Mouse (Mus musculus): Measurements from ENCODE around the gene C1rl. TPM values are rescaled to one million over a fixed set of nuclear protein-coding genes. Genes with fewer than 3 reads are reported as not detected.
"Not testable (repeated sequence)": the region's sequence is repeated elsewhere in the genome, so short reads cannot be mapped to it uniquely, and the experiment has no call there.

Gene C1rl
- total RNA-seq, 2 experiments from 2014 or later, result 0.50 to 0.57 TPM

DNA sequence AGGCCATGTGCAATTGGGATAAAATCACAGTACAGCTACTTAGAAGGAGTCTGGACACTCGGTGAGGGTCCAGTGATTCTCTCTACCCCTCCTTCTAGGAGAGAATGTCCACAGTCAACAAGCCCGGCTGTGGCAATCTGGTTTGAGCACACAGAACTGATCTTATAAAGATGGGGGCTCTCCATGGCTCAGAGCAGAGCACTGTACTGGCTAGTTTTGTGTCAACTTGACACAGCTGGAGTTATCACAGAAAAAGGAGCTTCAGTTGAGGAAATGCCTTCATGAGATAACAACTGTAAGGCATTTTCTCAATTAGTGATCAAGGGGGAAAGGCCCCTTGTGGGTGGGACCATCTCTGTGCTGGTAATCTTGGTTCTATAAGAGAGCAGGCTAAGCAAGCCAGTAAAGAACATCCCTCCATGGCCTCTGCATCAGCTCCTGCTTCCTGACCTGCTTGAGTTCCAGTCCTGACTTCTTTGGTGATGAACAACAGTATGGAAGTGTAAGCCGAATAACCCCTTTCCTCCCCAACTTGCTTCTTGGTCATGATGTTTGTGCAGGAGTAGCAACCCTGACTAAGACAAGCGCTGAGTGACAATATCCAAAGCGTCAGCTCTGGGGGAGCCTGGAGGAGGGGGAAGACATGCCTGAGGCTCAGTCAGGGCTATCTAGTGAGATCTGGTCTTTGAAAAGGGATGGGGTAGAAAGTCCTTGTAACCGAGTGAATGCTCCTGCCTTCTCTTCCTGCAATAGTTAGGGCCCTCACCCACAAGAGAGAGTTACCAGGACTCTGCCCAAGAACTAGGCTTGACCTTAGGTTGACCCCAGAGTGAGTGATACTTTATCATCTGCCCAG is 20.9 kb upstream of the C1rl start:
- not testable (repeated sequence) for DNase-seq (ENCODE audit: low spot score)

DNA sequence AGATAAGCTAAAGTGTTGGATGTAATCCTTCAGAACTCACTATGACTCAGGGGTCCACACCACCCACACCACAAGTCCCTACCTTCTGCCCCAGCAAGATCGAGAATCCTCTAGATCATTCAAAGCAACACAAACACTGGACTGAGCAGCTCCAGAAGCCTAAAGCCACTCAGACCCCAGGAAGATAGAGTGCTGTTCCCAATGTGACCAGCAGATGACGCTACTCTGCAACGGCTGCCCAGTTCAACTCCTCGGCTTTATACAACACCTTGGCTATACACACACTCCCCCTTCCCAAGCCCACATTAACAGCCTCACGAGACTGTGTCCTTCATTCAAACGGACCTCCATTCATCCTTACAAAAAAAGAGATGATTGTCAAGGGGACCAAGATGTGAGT is 20.1 kb upstream of the C1rl start:
- DNase-seq (ENCODE audit: low spot score), result peak; percentile 42

DNA sequence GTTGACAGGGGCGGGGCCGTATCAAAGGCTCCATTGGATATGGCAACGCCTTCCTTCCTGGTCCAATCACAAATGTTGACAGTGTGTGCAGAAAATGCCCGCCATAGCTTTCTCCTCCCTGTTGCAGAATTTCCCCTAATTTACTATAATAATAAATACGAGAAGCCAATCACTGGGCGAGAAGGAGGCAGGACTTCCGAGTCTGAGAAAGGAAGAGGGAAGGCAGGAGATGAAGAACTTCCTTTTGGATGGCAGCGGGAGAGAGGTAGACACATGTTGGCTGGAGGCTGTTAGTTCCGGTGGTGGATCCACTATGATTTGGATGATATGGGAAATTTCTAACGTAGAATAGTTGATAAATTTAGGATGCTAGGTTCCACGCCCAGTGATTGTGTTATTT is 18.3 kb upstream of the C1rl start:
- no peak for DNase-seq (ENCODE audit: low spot score)

DNA sequence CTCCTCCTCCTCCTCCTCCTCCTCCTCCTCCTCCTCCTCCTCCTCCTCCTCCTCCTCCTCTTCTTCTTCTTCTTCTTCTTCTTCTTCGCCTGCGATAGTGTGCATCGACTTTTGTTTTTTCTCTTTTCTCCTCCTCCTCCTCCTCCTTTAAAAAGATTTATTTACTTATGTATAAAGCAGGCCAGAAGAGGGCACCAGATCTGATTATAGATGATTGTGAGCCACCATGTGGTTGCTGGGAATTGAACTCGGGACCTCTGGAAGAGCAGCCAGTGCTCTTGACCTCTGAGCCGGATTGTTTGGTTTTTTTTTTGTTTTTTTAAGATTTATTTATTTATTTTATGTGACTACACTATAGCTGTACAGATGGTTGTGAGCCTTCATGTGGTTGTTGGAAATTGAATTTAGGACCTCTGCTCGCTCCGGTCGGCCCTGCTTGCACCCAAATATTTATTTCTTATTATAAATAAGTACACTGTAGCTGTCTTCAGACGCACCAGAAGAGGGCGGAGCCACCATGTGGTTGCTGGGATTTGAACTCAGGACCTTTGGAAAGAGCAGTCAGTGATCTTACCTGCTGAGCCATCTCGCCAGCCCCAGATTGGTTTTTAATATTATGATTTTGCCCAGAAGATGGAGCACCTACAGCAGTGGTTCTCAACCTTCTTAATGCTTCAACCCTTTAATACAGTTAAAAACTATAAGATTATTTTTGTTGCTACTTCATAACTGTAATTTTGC is 17.4 kb upstream of the C1rl start:
- DNase-seq (ENCODE audit: low spot score), result not testable (repeated sequence)

DNA sequence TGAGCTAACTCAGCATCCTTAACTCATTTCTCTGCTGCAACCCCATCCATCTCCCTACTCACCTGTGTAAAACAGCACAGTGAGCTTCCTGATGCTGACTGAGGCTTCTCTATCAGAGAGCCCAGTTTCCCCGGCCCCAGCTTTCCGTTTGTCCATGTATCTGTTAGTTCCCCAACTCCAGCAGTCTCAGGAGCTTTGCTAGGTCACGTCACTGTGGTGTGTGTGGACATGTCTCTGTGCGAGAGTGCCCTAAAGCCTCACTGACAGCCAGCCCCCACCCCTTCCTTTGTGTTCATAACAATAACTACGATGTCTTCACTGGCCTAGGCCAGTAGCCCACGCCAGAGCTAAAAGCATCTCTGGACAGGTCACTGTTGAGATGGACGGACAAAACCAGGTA is 16.7 kb upstream of the C1rl start:
- no peak for DNase-seq (ENCODE audit: low spot score)

DNA sequence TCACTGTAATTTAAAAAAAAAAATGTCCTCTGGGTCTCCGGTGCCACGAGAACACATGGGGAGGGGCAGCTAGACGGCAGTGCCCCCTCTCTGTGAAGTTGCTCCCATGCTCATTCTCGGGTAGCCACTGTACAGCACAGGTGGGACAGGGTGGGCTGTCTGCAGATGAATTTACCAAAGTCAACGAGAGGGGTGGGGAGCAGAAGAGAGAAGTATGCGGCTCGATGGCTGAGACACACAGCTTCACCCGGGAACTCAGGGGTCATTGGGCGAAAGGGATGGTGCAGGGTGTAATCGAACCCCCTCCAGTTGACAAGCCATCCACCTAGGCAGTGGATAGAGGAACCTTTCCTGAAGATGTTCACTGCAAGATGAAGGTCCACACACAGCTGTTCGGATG is 16.1 kb upstream of the C1rl start:
- DNase-seq (ENCODE audit: low spot score), result no peak

DNA sequence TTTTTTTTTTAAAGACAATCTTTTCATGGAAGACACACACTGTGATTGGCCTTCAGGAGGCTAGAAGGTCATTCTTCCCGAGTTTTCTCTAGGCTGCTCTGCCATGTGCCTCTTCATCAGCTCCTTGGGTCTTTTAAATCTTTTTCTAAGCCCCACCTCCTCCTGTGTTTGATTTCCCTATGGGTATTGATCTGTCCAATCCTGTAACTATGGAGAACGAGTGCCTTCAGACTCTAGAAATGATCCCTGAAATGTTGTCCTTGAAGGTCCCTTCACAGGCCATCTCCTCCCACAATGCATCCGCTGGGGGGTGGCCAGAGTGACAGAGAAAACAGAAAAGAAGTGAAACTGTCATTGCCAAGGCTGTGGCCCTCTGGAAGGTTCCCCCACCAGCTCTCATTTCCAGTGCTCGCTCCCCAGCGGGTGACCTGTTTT is 15.7 kb upstream of the C1rl start:
- DNase-seq (ENCODE audit: low spot score), result no peak

DNA sequence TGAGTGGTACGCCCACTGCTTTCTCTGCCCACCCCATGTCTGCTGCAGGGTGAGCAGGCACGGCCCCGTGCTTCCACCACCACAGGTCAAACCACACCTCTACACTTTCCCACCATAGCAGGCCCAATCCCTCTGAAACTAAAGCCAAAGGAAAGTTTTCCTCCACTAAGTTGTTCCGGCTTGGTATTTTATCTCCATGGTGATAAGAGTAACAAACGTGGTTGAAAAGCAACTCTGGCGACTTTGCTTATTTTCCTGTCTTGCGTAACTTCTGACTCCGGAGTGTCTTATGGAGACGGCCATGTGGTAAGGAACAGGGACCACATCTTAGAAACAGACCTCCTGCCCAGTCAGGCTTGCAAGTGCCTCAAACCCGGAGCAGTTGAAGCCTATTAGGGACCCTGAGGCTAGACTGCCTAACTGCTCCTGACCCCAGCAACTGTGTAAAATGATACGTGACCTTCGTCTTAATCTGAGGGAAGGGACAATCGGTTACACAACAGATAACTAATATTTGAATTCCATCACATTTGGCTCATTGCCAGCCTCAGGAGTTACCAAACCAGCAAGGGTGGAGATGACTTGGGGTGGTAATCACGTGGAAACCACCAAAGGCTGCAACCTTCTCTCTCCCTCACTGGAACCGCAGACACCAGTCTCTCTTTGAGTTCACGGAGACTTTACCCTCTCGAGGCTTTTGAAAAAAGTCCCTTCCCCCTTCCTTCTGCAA is 14.8 kb upstream of the C1rl start:
- DNase-seq (ENCODE audit: low spot score), result peak; percentile 54

DNA sequence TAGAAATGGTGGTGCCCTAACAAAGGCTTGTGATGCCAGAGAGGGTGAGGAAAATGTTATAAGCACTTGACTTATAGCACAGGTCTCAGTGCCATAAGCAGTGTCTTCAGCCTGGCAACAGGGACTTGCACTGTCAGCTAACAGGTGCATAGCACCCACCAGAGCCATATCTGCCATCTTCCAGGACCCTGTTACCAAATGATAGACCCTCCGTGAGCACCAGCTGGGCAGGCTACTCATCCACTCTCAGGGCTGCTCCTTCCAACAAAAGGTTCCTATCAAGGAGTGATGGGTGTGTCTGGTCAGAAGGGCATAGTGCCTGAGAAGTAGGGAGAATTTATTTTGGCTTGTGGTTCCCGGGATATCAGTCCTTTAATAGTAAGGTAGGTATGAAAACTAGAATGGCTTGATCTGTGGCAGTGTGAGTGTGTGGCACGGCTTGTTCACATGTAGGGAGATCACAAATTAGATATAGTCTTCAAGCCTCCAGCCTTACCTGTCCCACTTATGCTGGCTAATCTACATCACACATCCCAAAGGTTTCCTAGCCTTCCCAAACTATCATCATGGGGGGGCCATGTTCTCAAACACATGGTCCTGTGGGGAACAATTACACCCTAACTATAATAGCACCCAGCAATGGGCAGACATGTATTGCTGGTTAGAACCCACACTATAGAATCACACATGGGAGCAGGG is 13.9 kb upstream of the C1rl start:
- no peak for DNase-seq (ENCODE audit: low spot score)

DNA sequence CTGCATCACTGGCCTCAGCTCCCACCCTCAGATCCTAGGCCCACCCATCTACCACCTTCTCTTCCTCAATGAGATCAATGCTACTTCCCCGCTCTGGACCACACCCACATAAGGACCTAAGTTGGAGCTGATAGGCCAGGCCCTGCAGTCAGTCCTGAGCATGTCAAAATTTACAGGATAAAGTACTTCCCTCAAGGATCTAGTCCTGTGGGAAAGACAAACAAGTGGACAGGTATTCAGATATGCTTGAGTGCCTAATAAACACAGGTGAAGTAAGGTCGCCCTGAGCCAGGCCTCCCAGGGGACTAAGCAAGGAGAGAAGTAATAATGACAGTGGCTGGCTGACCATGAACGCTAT is 13.4 kb upstream of the C1rl start:
- DNase-seq (ENCODE audit: low spot score), result no peak

DNA sequence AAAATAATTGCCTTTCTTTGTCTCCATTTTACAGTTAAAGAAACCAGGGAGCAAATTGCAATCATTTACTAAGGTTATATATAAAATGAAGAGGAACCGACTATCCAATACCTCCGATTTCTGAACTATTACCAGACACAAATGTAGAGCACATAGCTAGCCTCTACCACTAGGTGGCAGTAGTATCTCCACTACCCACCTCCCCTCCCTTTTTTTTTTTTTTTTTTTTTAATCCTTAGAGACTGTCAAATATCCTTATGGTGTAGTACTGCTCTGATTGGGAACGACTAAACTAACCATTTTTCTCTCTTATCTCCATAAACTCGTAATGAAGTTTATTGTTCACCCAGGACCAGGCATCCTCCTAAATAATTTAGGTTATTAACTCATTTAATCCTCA is 12.6 kb upstream of the C1rl start:
- peak; percentile 34 for DNase-seq (ENCODE audit: low spot score)

DNA sequence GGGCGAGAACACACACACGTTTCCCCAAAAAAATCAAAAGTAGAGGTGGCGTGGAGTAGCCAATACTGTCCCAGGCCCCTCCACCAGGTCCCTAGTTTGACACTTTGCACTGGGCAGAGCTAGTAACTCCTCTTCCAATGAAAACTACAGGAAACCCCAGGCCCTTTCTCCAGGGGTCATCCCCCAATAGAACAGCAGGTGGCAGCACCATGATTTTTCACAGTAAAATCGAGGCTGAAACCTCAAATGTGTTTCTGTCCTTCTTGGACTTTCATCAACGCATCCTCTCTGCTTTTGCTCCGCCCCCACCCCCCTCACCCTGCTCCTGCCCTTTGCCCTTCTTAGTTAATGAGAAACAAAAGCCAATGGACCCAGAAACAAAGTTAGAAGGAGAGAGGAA is 11.3 kb upstream of the C1rl start:
- DNase-seq (ENCODE audit: low spot score), result peak; percentile 44

DNA sequence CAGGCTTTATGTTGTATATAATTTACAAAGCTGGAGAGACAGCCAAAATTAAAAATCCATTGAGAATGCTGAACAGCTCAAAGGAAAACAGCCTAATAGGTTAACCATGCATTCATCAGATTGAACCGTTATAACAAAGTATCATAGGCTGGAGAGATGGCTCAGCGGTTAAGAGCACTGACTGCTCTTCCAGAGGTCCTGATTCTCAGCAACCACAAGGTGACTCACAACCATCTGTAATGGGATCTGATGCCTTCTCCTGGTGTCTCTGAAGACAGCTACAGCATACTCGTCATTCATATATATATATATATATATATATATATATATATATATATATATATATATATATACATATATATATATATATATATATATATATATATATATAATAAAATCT is 9.1 kb upstream of the C1rl start:
- DNase-seq (ENCODE audit: low spot score), result not testable (repeated sequence)

DNA sequence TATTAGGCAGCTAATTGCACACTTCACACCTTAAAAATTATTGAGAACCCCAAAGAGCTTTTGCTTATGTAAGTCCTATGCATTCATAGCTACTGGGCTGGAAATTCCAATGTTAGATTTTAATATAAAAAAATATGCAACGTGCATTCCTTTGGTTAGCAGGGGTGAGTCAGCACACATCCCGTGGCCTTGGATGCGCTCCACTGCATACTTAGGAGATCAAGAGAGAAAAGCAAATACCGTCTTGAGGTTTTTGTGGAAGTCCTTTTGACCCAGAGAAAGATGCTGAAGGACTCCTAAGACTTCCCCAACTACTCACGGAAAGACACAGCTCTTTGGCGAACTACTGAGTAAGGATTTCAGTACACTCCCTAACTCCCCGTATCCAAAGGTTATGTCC is 8.1 kb upstream of the C1rl start:
- DNase-seq (ENCODE audit: low spot score), result no peak

DNA sequence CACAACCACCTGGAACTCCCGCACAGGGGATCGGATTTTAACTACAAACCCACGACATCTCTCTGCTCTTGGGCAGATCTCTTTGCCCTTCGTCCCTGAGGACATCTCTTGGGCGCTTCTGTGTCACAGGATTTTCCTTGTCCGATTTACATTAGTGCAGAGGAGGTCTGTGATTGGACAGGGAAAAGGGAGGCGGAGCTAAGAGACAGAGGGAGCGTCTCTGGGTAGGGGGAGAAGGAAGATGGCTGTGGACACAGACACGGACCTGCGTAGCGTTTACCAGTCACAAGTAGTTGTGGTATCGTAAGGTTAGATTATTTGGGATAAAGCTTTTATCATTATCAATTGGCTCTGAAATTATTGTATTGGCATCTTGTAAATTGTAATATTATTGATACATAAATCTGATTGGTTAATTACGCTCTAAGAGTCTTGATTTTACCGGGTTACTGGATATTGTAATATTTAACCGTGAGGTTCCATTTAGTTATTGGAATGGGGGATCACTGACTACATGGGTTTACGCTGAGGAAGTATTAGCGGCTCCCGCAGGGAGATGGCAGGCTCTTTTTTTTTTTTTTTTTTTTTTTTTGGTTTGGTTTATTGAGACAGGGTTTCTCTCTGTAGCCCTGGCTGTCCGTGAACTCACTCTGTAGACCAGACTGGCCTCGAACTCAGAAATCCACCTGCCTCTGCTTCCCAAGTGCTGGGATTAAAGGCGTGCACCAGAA is 7.3 kb upstream of the C1rl start:
- DNase-seq (ENCODE audit: low spot score), result no peak

DNA sequence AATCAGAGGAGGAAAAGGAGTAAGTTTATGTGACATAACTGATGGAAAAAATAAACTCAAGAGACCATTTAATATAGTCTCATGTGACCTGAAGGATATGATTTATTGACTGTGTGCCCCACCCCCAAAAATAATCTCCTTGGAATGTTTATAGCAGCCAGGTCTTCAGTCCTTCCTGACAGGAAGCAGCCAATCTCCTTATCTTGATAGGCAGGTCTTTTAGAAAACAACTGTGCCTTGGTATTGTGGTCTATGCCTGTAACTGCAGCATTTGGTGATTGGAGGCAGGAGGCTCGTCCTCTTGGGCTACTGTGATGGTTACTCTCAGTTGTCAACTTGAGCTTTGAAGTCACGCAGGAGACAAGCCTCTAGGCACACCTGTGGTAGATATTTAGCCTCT is 5.4 kb upstream of the C1rl start:
- no peak for DNase-seq (ENCODE audit: low spot score)

DNA sequence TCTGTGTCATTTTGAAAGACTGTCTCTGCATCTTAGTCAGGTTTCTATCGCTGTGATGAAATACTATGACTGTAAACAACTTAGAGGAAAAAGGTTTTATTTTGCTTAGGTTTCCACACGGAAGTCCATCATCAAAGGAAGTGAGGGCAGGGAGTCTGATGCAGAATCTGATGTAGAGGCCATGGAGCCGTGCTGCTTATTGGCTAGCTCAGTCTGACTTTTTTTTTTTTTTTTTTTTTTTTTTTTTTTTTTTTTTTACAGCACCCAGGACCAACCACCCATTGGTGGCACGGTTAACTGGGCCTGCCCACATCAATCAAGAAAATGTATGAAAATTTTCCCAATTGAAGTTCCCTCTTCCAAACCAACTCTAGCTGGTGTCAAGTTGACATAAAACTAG is 4.0 kb upstream of the C1rl start:
- no peak for DNase-seq (ENCODE audit: low spot score)

DNA sequence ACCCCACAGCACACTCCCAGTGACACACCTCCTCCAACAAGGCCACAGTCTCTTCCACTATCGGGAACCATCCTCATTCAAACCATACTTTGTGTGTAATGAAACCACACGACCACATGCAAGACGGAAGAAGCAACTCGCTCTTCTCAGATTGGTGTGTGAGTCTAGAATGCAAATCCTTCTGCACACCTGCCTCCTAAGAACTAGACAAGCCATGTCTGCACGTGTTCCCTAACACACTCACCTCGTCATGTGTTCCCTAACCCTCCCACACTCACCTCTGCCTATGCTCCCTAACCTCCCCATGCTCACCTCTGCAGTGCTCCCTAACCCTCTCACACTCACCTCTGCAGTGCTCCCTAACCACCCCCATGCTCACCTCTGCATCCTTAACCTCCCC is 1.5 kb upstream of the C1rl start:
- DNase-seq (ENCODE audit: low spot score), result no peak

DNA sequence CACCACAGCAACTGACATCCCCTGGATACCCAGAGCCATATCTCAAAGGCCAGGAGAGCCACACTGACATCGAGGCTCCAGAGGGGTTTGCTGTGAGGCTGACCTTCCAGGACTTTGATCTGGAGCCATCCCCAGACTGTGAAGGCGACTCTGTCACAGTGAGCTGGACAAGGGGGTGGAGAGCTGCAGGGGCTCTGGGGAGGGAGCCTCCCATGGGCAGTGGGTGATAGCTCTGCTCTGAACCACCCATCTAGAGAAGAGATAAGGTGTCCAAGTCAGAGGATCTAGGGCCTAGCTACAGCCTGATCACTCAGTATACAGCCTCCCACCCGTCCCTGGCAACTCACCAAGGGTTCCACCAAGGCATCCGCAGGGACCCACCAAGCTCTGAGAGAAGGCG is 973 bp downstream of the C1rl start:
- no peak for DNase-seq (ENCODE audit: low spot score)

DNA sequence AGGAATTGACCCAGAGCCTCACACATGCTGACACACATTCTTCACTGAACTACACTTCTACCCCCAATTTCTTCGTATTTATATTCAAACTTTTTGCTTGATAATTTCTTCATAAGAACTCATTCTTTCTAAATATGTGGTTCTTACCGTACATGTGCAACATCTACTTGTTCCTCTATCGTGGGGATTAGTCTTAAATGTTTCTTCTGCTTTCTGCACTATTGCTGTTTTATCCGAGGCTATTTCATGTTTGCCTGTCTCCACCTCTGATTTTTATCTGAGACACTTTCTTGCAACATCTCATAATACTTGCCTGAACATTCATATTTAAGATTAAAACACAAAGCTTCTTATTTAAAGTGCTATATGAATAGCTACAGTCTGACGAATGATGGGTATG is 3.1 kb downstream of the C1rl start:
- no peak for DNase-seq (ENCODE audit: low spot score)

DNA sequence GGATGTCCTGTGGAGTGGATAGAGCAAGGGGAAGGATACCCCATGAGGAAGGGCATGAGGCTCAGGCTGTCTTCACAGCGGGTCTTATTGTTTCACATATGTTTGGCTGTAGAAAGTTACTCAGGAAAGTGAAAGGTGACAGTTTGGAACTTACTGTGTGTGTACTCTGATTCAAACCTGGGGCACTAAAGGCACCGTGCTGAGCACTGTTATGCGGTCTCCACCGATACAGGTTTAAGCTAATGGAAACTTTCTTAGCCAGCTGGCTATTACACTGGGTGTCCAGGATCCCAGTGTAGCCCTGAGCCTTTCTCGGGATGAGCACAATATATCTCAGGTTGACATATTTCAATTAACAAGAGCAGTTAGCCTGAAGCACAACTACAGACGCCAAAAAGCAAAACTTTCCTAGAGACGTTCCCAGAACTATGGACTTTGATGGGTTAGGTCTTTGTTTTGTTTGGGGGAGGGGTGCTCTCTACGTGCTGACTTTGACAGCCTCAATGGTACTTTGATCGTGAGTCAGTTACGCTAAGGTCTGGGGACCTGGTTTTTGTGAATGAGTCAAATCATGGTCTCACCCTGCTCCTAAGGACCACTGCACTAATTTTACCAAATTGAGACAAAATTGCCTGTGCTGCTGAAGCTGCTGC is 7.1 kb downstream of the C1rl start:
- no peak for DNase-seq (ENCODE audit: low spot score)
